Mouse (Mus musculus) adrenal gland, adult 2 months (tissue): ENCODE results near the gene Snd1. TPM values are rescaled to one million over a fixed set of nuclear protein-coding genes. Genes with fewer than 3 reads are reported as not detected.

Source experiments
- DNase-seq: peaks from one replicate; pipeline ENCODE4 v3.0.0; 2021
- polyA plus RNA-seq: library from polyadenylated mRNA; depleted of rRNA; stranded (reverse); fragments of >200 nt; gene quantifications from 2 replicates; pipeline ENCODE4 v1.2.3, GENCODE M21; 2012
- total RNA-seq, 2 experiments: library from RNA; stranded (reverse); gene quantifications; 2 replicates each; pipeline ENCODE4 v1.2.3; 2021

Gene Snd1
- total and polyA plus RNA-seq, 3 experiments = 127 to 155 (median 145) TPM

GRCm38 (mm10) chr6:28841569-28841968 is 366.6 kb downstream of the Snd1 start:
- DNase-seq = peak; percentile 66

- DNase-seq = peak; percentile 36
Observed at GRCm38 (mm10) chr6:28842375-28843276, 367.7 kb downstream of the Snd1 start.

- DNase-seq = no peak
Observed at GRCm38 (mm10) chr6:28845610-28846009, 370.7 kb downstream of the Snd1 start.

GRCm38 (mm10) chr6:28847616-28848015 is 372.7 kb downstream of the Snd1 start:
- DNase-seq = no peak

GRCm38 (mm10) chr6:28848285-28848794 is 373.4 kb downstream of the Snd1 start:
- DNase-seq = no peak

GRCm38 (mm10) chr6:28848891-28849290 is 374.0 kb downstream of the Snd1 start:
- DNase-seq = no peak

GRCm38 (mm10) chr6:28849317-28849716 is 374.4 kb downstream of the Snd1 start:
- no peak for DNase-seq

- DNase-seq = peak; percentile 70
Observed at GRCm38 (mm10) chr6:28850326-28850900, 375.5 kb downstream of the Snd1 start.

- DNase-seq = no peak
Observed at GRCm38 (mm10) chr6:28852342-28852741, 377.4 kb downstream of the Snd1 start.

- no peak for DNase-seq
Observed at GRCm38 (mm10) chr6:28853164-28853563, 378.2 kb downstream of the Snd1 start.

GRCm38 (mm10) chr6:28853654-28854053 is 378.7 kb downstream of the Snd1 start:
- no peak for DNase-seq

GRCm38 (mm10) chr6:28854598-28854997 is 379.7 kb downstream of the Snd1 start:
- no peak for DNase-seq

GRCm38 (mm10) chr6:28855442-28855841 is 380.5 kb downstream of the Snd1 start:
- DNase-seq = no peak

GRCm38 (mm10) chr6:28856789-28857188 is 381.9 kb downstream of the Snd1 start:
- DNase-seq = no peak

GRCm38 (mm10) chr6:28857198-28858180 is 382.6 kb downstream of the Snd1 start:
- DNase-seq = no peak

GRCm38 (mm10) chr6:28859094-28859493 is 384.2 kb downstream of the Snd1 start:
- DNase-seq = no peak

- no peak for DNase-seq
Observed at GRCm38 (mm10) chr6:28860450-28860849, 385.5 kb downstream of the Snd1 start.

GRCm38 (mm10) chr6:28860922-28861321 is 386.0 kb downstream of the Snd1 start:
- no peak for DNase-seq

GRCm38 (mm10) chr6:28862304-28862703 is 387.4 kb downstream of the Snd1 start:
- DNase-seq = peak; percentile 51

- peak; percentile 16 for DNase-seq
Observed at GRCm38 (mm10) chr6:28864684-28865083, 389.7 kb downstream of the Snd1 start.

GRCm38 (mm10) chr6:28865112-28865511 is 390.2 kb downstream of the Snd1 start:
- no peak for DNase-seq

- no peak for DNase-seq
Observed at GRCm38 (mm10) chr6:28866206-28866605, 391.3 kb downstream of the Snd1 start.
